Mouse (Mus musculus): ENCODE measurements around the gene Ggact.

The Ggact gene

GRCm38 (mm10) chr14:122871841-122872580 lies 41.5 kb downstream of the Ggact start:
- in situ Hi-C loops (cut with MboI; ENCODE audit: low sequenced_read_pairs): loop anchor here (10.0 kb wide), 1 partner anchor 657 kb away; no protein-coding TSS in a partner anchor

GRCm38 (mm10) chr14:122869831-122870230 lies 43.7 kb downstream of the Ggact start:
- in situ Hi-C loops (cut with MboI; ENCODE audit: low sequenced_read_pairs): loop anchor here (10.0 kb wide), 1 partner anchor 655 kb away; no protein-coding TSS in a partner anchor

GRCm38 (mm10) chr14:122867531-122868285 lies 45.8 kb downstream of the Ggact start:
- in situ Hi-C loops (cut with MboI; ENCODE audit: low sequenced_read_pairs): no loop called here

GRCm38 (mm10) chr14:122865462-122866129 lies 48.0 kb downstream of the Ggact start:
- in situ Hi-C loops (cut with MboI; ENCODE audit: low sequenced_read_pairs): no loop called here

- in situ Hi-C loops (cut with MboI; ENCODE audit: low sequenced_read_pairs): no loop called here
Measured at GRCm38 (mm10) chr14:122862623-122863022, 50.9 kb downstream of the Ggact start.

- in situ Hi-C loops (cut with MboI; ENCODE audit: low sequenced_read_pairs): no loop called here
Measured at GRCm38 (mm10) chr14:122859792-122860191, 53.8 kb downstream of the Ggact start.

- in situ Hi-C loops (cut with MboI; ENCODE audit: low sequenced_read_pairs): no loop called here
Measured at GRCm38 (mm10) chr14:122852506-122853057, 61.0 kb downstream of the Ggact start.

GRCm38 (mm10) chr14:122837018-122837417 lies 76.5 kb downstream of the Ggact start:
- in situ Hi-C loops (cut with MboI; ENCODE audit: low sequenced_read_pairs): no loop called here

GRCm38 (mm10) chr14:122836221-122836620 lies 77.3 kb downstream of the Ggact start:
- in situ Hi-C loops (cut with MboI; ENCODE audit: low sequenced_read_pairs): no loop called here

GRCm38 (mm10) chr14:122835487-122836190 lies 77.9 kb downstream of the Ggact start:
- in situ Hi-C loops (cut with MboI; ENCODE audit: low sequenced_read_pairs): no loop called here

- in situ Hi-C loops (cut with MboI; ENCODE audit: low sequenced_read_pairs): no loop called here
Measured at GRCm38 (mm10) chr14:122834753-122835152, 78.8 kb downstream of the Ggact start.

GRCm38 (mm10) chr14:122833666-122834065 lies 79.9 kb downstream of the Ggact start:
- in situ Hi-C loops (cut with MboI; ENCODE audit: low sequenced_read_pairs): no loop called here

GRCm38 (mm10) chr14:122830433-122830832 lies 83.1 kb downstream of the Ggact start:
- in situ Hi-C loops (cut with MboI; ENCODE audit: low sequenced_read_pairs): no loop called here

- in situ Hi-C loops (cut with MboI; ENCODE audit: low sequenced_read_pairs): no loop called here
Measured at GRCm38 (mm10) chr14:122825464-122825863, 88.1 kb downstream of the Ggact start.

- in situ Hi-C loops (cut with MboI; ENCODE audit: low sequenced_read_pairs): no loop called here
Measured at GRCm38 (mm10) chr14:122823791-122824190, 89.8 kb downstream of the Ggact start.

- in situ Hi-C loops (cut with MboI; ENCODE audit: low sequenced_read_pairs): no loop called here
Measured at GRCm38 (mm10) chr14:122821002-122821401, 92.6 kb downstream of the Ggact start.

GRCm38 (mm10) chr14:122800296-122800695 lies 113.3 kb downstream of the Ggact start:
- in situ Hi-C loops (cut with MboI; ENCODE audit: low sequenced_read_pairs): no loop called here

- in situ Hi-C loops (cut with MboI; ENCODE audit: low sequenced_read_pairs): no loop called here
Measured at GRCm38 (mm10) chr14:122793368-122793767, 120.2 kb downstream of the Ggact start.

- in situ Hi-C loops (cut with MboI; ENCODE audit: low sequenced_read_pairs): no loop called here
Measured at GRCm38 (mm10) chr14:122790111-122790510, 123.4 kb downstream of the Ggact start.

- in situ Hi-C loops (cut with MboI; ENCODE audit: low sequenced_read_pairs): no loop called here
Measured at GRCm38 (mm10) chr14:122788199-122788598, 125.4 kb downstream of the Ggact start.

- in situ Hi-C loops (cut with MboI; ENCODE audit: low sequenced_read_pairs): no loop called here
Measured at GRCm38 (mm10) chr14:122784701-122785100, 128.9 kb downstream of the Ggact start.
